Mouse (Mus musculus) hindbrain, embryonic 11.5 days (tissue): ENCODE measurements around the gene Epha4. TPM values are rescaled to one million over a fixed set of nuclear protein-coding genes. Genes with fewer than 3 reads are reported as not detected.

Source experiments
- ATAC-seq: fragments of 200-750 bp; cut with Nextera tagmentation; 2 replicates; pipeline ENCODE4 v1.8.0; 2017; ENCODE audit warnings: mild to moderate bottlenecking, moderate TSS enrichment, moderate library complexity; ENCODE audit not compliant: low FRiP score
- DNase-seq: peaks from one replicate; pipeline ENCODE4 v3.0.0-alpha.2; 2015; ENCODE audit warnings: low spot score
- H3K27ac ChIP-seq: fragments of 300-500 bp; sonication (generic); 2 replicates; pipeline ENCODE4 v1.5.1; 2014; ENCODE audit warnings: mild to moderate bottlenecking, low read depth, low read length
- H3K27me3 ChIP-seq: fragments of 300-500 bp; sonication (generic); 2 replicates; pipeline ENCODE4 v1.6.1; 2014; ENCODE audit warnings: mild to moderate bottlenecking, low read length, moderate library complexity, mixed read lengths; ENCODE audit not compliant: control insufficient read depth, insufficient read depth
- H3K36me3 ChIP-seq: fragments of 300-500 bp; sonication (generic); 2 replicates; pipeline ENCODE4 v1.6.1; 2014; ENCODE audit warnings: mild to moderate bottlenecking, low read length, moderate library complexity, mixed read lengths; ENCODE audit not compliant: control insufficient read depth, insufficient read depth
- H3K4me1 ChIP-seq: fragments of 300-500 bp; sonication (generic); replicated peaks from 2 replicates; pipeline ENCODE4 v1.6.1; 2014; ENCODE audit warnings: low read length, mixed read lengths; ENCODE audit not compliant: control insufficient read depth, insufficient read depth
- H3K4me2 ChIP-seq: fragments of 300-500 bp; sonication (generic); replicated peaks from 2 replicates; pipeline ENCODE4 v1.6.1; 2014; ENCODE audit warnings: mild to moderate bottlenecking, low read depth, low read length
- H3K4me3 ChIP-seq: fragments of 300-500 bp; sonication (generic); 2 replicates; pipeline ENCODE4 v1.5.1; 2014; ENCODE audit warnings: low read depth, low read length
- H3K9ac ChIP-seq: fragments of 300-500 bp; sonication (generic); 2 replicates; pipeline ENCODE4 v1.6.1; 2014; ENCODE audit warnings: low read depth, low read length
- H3K9me3 ChIP-seq: fragments of 300-500 bp; sonication (generic); 2 replicates; pipeline ENCODE4 v1.6.1; 2016; ENCODE audit warnings: low read length; ENCODE audit not compliant: control insufficient read depth
- WGBS: fragments of 180-500 bp; shearing (Covaris S2); extraction: QIAGEN DNeasy Blood & Tissue Kit; methylation state at CpG from one replicate; pipeline ENCODE4 v1.1.7; 2014; 5-methylcytosine and 5-hydroxymethylcytosine counted together
- polyA plus RNA-seq: library from polyadenylated mRNA; unstranded; fragments of >200 nt; fragmentation: Nextera tagmentation; extraction: Ambion mirVana; gene quantifications from 2 replicates; pipeline ENCODE4 v1.2.1, GENCODE M21; 2014

Epha4 gene
- polyA plus RNA-seq, 1 experiment from 2014 or later: 25.9 TPM

- no peak for DNase-seq
- 72% methylated on average over 10 of the region's 10 CpGs for WGBS
- no peak for ATAC-seq
- H3K4me2 ChIP-seq: no peak overlapping the region
- H3K9me3 ChIP-seq: no peaks in the 10 kb centered on the region
- no peak overlapping the region for H3K27ac ChIP-seq
- no peaks in the 10 kb centered on the region for H3K36me3 ChIP-seq
- no peak overlapping the region for H3K4me3 ChIP-seq
- H3K9ac ChIP-seq: no peak overlapping the region
- H3K4me1 ChIP-seq: no peaks in the 10 kb centered on the region; the same call in 1 of the 2 replicates
- H3K27me3 ChIP-seq: no peaks in the 10 kb centered on the region
Observed at GRCm38 (mm10) chr1:77404537-77404936, 110.4 kb downstream of the Epha4 start.

- no peak for DNase-seq
- no peaks in the 10 kb centered on the region for H3K27me3 ChIP-seq
- no peaks in the 10 kb centered on the region; the same call in 1 of the 2 replicates for H3K4me1 ChIP-seq
- H3K36me3 ChIP-seq: no peaks in the 10 kb centered on the region
- no peak overlapping the region for H3K9ac ChIP-seq
- H3K4me2 ChIP-seq: no peak overlapping the region
- no peak overlapping the region for H3K4me3 ChIP-seq
- no peak overlapping the region for H3K27ac ChIP-seq
- no peak for ATAC-seq
- no peaks in the 10 kb centered on the region for H3K9me3 ChIP-seq
- WGBS: 81% methylated on average over 4 of the region's 4 CpGs
Observed at GRCm38 (mm10) chr1:77402942-77403341, 111.9 kb downstream of the Epha4 start.

DNA sequence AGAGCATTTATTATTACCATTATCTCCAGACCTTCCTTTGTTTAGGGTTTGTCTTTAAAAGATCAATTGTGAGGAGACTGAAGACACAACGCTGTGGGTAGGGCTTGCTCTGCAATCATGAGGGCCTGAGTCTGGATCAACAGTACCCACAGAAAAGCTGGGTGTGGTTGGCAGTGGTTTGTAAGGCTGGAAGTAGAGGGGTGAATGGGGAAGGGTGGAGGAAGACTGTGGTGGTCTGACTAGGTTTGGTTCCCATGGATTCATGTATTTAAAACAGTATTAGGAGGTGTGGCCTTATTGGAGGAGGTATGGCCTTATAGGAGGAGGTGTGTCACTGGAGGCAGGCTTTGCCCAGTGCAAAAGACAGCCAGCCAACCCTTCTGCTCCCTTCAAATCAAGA is 113.4 kb downstream of the Epha4 start:
- Histone ChIP-seq H3K4me2 (no peak overlapping the region), H3K27me3 (no peaks in the 10 kb centered on the region), H3K4me1 (no peaks in the 10 kb centered on the region), H3K27ac (no peak overlapping the region), H3K36me3 (no peaks in the 10 kb centered on the region), H3K4me3 (no peak overlapping the region), H3K9me3 (no peaks in the 10 kb centered on the region), H3K9ac (no peak overlapping the region)
- DNase-seq (no peak), ATAC-seq (no peak)
- WGBS: 85% methylated on average over 1 of the region's 1 CpGs

GRCm38 (mm10) chr1:77391590-77391989 is 123.3 kb downstream of the Epha4 start:
- WGBS: 91% methylated on average over 6 of the region's 6 CpGs
- no peak overlapping the region for H3K27ac ChIP-seq

GRCm38 (mm10) chr1:77389069-77389468 is 125.8 kb downstream of the Epha4 start:
- Histone ChIP-seq H3K4me1 (no peaks in the 10 kb centered on the region), H3K4me3 (no peak overlapping the region), H3K27me3 (no peaks in the 10 kb centered on the region), H3K4me2 (no peak overlapping the region), H3K9me3 (no peaks in the 10 kb centered on the region), H3K36me3 (no peaks in the 10 kb centered on the region), H3K9ac (no peak overlapping the region), H3K27ac (no peak overlapping the region)
- DNase-seq (no peak), ATAC-seq (no peak)
- 92% methylated on average over 2 of the region's 2 CpGs for WGBS

More at GRCm38 (mm10) chr1:77391590-77391989, 123.3 kb downstream of the Epha4 start:
- H3K36me3 ChIP-seq: no peaks in the 10 kb centered on the region
- H3K4me1 ChIP-seq: no peaks in the 10 kb centered on the region
- no peak for ATAC-seq
- H3K27me3 ChIP-seq: no peaks in the 10 kb centered on the region
- H3K9ac ChIP-seq: no peak overlapping the region
- H3K4me3 ChIP-seq: no peak overlapping the region
- H3K4me2 ChIP-seq: no peak overlapping the region
- H3K9me3 ChIP-seq: no peaks in the 10 kb centered on the region
- no peak for DNase-seq

- 77% methylated on average over 4 of the region's 4 CpGs for WGBS
- no peak overlapping the region for H3K27ac ChIP-seq
Observed at GRCm38 (mm10) chr1:77388556-77388955, 126.3 kb downstream of the Epha4 start.

DNA sequence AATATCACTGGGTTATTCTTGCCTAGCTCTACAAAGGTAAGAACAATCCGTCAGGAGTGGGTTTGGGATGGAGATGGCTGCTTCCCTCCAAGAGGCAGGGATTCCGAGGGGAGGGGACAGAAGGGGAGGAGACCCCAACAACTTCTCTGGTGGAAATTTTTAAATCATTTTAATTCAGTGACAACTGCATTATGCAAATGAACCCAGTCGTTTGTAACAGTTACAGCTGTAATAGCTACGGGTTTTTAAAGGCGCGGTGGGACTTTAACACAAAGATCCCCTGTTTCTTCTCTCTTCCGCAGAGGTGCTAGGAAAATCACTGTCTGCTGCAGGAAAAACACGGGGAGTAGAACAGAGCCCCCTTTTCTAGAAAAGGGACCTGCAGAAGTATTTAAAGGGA is 129.3 kb downstream of the Epha4 start:
- no peak overlapping the region for H3K9ac ChIP-seq
- H3K27me3 ChIP-seq: no peaks in the 10 kb centered on the region
- H3K36me3 ChIP-seq: no peaks in the 10 kb centered on the region
- no peak overlapping the region for H3K27ac ChIP-seq
- H3K9me3 ChIP-seq: no peaks in the 10 kb centered on the region
- ATAC-seq (no peak), DNase-seq (no peak)
- no peaks in the 10 kb centered on the region for H3K4me1 ChIP-seq
- no peak overlapping the region for H3K4me3 ChIP-seq
- 71% methylated on average over 8 of the region's 8 CpGs for WGBS
- H3K4me2 ChIP-seq: no peak overlapping the region

More at GRCm38 (mm10) chr1:77388556-77388955, 126.3 kb downstream of the Epha4 start:
- no peaks in the 10 kb centered on the region for H3K9me3 ChIP-seq
- ATAC-seq (no peak), DNase-seq (no peak)
- H3K27me3 ChIP-seq: no peaks in the 10 kb centered on the region
- H3K9ac ChIP-seq: no peak overlapping the region
- H3K4me2 ChIP-seq: no peak overlapping the region
- H3K36me3 ChIP-seq: no peaks in the 10 kb centered on the region
- no peaks in the 10 kb centered on the region for H3K4me1 ChIP-seq
- no peak overlapping the region for H3K4me3 ChIP-seq

DNA sequence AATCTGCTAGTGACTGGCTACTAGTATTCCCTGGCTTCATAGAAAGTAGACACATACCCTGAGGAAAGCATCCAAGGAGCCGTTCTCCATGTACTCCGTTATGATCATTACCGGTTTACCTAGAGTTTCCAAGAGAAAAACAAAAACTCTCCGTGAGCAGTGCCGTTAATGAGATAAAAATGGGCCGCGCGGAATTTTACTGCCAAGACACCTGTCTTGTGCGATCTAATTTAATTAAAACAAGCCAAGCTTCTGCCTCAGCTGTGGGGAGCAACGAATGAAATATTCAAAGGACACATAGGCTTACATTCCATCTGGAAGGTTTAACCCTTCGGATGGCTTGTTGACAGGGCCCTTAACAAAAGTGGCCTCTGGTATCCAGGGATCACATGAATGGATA is 131.4 kb downstream of the Epha4 start:
- WGBS: 74% methylated on average over 11 of the region's 11 CpGs
- no peaks in the 10 kb centered on the region for H3K36me3 ChIP-seq

GRCm38 (mm10) chr1:77377550-77377980 is 137.3 kb downstream of the Epha4 start:
- DNase-seq (no peak), ATAC-seq (no peak)
- Histone ChIP-seq H3K36me3 (no peaks in the 10 kb centered on the region), H3K4me1 (no peaks in the 10 kb centered on the region), H3K9me3 (no peaks in the 10 kb centered on the region), H3K27me3 (no peaks in the 10 kb centered on the region), H3K27ac (no peak overlapping the region), H3K4me3 (no peak overlapping the region), H3K9ac (no peak overlapping the region), H3K4me2 (no peak overlapping the region)
- 88% methylated on average over 8 of the region's 8 CpGs for WGBS

More for the DNA sequence above, 131.4 kb downstream of the Epha4 start:
- Histone ChIP-seq H3K4me3 (no peak overlapping the region), H3K27ac (no peak overlapping the region), H3K9ac (no peak overlapping the region), H3K4me2 (no peak overlapping the region; the same call in 1 of the 2 replicates), H3K4me1 (no peaks in the 10 kb centered on the region), H3K9me3 (no peaks in the 10 kb centered on the region), H3K27me3 (no peaks in the 10 kb centered on the region)
- peak; percentile 32 for DNase-seq
- 0 out of 2 replicates have a peak, but pooled peaks have one; percentile 30 for ATAC-seq
